Mouse (Mus musculus) ovary, postnatal 36 days (tissue): ENCODE data around the gene Tctn1.

Experiments
- DNase-seq: peaks from one replicate; pipeline ENCODE4 v3.0.0; 2022; ENCODE audit warnings: low spot score, mixed read lengths

The Tctn1 gene

GRCm38 (mm10) chr5:122246547-122247167, 17.6 kb downstream of the Tctn1 start:
- no peak for DNase-seq

GRCm38 (mm10) chr5:122245186-122245585, 19.1 kb downstream of the Tctn1 start:
- no peak for DNase-seq

DNA sequence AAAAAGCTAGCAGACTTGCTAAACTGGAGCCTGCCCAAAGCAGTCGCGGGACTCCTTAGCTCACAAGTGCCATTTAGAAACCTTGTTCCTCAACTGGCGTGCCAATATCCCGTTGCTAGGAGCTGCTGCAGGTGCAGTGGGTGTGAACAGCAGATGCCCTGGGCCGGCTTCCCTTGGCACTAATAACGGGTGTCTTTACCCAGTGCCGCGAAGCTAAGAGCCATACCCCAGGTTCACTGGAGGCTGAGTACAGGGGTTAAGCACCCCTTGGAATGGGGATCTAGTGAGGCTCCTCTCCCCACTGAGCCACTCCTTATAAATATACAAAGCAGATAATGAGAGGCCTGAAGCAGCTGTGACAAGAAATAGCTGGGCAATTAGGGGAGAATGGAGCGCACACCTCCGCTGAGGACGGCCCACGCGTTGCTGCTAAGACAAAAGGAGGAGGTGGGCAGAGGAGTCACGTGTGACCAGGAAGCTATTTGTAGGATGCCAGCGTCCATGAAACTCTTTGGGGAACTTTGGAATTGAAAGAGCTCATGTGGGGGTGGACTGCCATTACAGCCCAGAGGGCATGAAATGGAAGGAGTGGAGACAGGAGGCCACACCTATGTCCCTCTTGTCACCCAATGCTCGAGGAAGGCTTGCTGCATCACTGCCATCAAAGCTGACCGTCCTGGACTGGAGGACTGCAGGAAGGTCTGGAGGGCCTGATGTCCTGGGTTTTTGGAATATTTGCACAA, 20.3 kb downstream of the Tctn1 start:
- no peak for DNase-seq

- no peak for DNase-seq
Measured at GRCm38 (mm10) chr5:122242521-122243123, 21.6 kb downstream of the Tctn1 start.

- no peak for DNase-seq
Measured at GRCm38 (mm10) chr5:122240989-122241388, 23.3 kb downstream of the Tctn1 start.

DNA sequence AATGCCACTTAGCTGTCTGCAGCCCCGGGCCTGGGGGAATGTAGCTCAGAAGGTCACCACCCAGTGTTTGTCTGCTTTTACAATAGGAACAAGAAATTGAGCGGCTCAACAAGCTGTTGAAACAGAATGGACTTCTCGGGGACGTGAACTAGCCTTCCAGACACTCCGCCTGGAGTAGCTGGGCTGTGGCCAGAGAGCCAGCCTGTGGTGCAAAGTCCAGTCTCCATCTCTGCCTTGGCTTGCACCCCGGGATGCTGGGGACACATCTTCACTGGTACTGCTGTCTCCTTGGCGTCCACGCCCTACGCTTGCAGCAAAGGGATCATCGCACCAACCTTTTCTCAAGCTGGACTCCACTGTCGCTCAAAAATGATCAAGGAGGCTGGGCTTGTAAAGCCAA, 23.7 kb downstream of the Tctn1 start:
- no peak for DNase-seq

GRCm38 (mm10) chr5:122239618-122240017, 24.6 kb downstream of the Tctn1 start:
- no peak for DNase-seq

- DNase-seq: no peak
Measured at GRCm38 (mm10) chr5:122237200-122237599, 27.1 kb downstream of the Tctn1 start.

DNA sequence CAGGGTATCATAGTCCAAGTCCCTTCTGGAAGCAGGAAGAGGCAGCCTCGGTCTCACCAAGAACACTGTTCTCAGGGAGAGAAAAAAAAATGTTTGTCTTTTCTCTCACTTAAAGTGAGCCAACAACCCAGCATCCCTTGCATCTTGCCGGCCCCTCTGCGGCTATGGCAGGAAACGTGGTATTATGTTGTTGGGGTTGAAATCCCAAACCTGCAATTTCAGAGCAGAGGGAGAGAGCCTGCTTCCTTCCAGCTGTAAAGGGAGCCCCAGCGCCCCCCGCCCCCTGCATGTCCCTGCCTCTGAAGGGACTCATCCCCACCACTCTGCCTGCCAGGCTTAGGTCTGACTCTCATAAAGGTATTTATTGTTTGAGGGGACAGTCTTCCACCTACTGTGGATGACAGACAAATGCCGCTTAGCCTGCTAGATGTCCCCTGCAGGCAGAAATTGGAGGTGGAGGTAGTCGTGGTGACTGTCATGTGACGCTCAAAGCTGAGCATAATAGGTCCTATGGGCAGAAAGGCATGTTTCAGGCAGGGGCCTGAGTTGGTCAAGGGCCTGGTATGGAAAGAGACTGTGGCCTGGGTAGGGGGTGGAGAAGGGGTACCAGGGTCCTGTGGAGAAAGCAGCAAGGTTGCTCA, 28.9 kb downstream of the Tctn1 start:
- DNase-seq: no peak

DNA sequence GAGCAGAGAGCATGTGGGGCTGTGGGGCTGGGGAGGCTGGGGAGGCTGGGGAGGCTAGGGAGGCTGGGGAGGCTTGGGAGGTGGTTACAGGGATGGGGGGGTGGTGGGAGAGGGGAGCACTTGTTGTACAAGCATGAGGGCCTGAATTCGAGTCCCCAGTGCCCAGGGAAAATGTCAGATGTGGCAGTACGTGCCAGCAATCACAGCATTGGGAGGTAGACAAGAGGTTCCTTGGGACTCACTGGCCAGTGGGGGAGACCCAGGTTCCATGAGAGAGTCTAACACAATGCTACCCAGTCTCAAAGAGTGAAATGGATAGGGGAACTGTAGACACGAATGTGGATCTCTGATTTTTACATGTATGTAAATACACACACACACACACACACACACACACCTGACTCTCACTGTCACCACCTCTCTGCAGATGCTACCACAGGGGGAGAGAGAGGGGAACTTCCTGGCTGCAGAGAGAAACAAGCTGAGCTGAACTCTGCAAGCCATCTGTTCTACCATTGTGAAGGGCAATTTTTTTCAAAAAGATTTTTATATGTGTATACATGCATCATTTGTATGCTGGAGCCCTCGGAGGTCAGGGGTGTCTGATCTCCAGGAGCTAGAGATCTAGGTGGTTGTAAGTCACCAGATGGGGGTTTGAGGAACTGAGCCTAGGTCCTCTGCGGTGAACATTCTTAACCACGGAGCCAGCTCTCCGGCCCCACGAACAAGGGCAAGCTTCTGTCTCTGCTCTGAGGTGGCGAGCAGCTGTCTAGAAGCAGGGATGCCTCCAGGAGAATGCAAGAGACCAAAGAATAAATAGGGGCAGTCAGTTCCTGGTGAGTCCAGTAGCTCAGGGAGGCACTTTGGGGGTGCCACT, 29.7 kb downstream of the Tctn1 start:
- no peak for DNase-seq

DNA sequence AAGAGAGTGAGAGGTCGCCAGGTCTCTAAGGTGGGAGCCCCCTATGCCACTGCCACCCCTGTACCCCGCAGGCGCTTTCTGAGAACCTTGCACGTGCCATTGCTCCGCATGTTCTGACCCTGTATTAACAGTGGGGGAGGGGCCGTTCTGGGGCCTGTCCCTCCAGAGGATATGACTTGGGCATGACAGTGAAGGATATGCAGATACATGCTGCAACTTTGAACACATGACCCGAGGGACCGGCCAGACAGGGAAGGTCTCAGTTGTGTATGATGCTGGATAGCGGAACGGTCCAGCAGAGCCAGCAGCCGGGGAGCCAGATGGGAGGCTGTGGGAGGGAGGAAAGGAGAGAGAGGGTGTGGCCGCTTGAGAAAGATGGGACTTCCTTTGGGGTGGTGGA, 30.6 kb downstream of the Tctn1 start:
- no peak for DNase-seq

GRCm38 (mm10) chr5:122233077-122233581, 31.1 kb downstream of the Tctn1 start:
- no peak for DNase-seq

DNA sequence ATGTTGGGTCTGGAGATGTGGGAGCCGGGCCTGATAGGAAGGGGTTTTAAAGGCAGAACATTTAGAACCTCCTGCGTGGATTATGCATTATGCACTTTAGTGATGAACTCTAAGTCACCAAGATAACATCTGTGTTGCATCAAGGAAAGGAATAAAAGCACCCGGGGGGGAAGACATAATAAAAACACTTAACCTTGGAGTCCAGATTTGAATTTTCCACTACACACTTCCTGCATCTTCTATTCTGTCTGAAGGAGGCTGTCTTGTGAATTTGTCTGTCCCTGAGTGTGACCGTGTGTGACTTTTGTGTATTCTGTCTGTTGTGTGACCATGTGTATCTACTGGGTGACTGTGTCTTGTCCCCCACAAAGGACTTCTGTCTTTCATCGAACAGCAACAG, 32.3 kb downstream of the Tctn1 start:
- DNase-seq: no peak

GRCm38 (mm10) chr5:122231431-122231830, 32.8 kb downstream of the Tctn1 start:
- no peak for DNase-seq

GRCm38 (mm10) chr5:122230816-122231215, 33.4 kb downstream of the Tctn1 start:
- no peak for DNase-seq

- DNase-seq: no peak
Measured at GRCm38 (mm10) chr5:122228772-122229171, 35.5 kb downstream of the Tctn1 start.

DNA sequence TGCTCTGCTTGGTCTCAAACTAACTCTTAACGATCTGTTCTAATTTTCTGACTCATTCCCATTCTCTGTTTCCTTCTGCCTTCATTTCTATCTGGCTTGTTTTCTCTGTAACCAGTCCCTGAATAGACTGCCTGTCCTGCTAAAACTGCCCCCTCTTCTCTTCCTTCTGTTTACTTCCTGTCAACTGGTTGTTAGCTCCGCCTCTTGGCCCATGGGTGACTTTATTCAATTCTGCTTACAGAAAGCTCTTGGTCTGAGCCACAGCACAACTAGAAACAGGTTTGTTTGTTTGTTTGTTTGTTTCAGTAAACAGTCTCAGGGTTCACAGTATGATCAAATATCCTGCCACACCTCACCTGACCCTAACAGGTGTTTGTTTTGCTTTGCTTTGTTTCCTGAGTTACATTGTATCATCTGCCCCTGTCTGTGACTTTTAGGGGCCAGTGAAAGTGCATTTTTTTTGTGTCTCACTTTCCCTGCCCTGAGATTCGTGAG, 35.9 kb downstream of the Tctn1 start:
- no peak for DNase-seq

DNA sequence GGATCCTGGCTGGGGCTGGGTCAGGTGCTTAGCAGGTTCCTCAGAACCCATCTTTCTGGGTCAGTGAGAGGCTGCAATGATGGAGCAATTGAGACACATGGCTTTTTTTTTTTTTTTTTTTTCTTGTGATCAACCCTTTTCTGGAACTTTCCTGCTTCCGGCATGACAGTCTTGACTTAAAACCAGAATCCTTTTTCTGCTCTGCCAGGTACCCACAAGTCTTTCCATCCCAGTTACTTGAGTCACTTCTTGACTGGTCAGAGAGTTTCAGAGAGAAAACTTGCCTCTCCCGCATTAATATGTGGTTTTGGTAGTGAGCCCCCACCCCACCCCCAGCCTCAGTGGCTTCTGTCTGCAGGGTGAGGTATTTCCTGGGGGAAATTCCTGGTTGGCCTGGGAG, 40.0 kb downstream of the Tctn1 start:
- DNase-seq: no peak

GRCm38 (mm10) chr5:122221085-122221484, 43.2 kb downstream of the Tctn1 start:
- DNase-seq: no peak

- no peak for DNase-seq
Measured at GRCm38 (mm10) chr5:122219655-122220629, 44.3 kb downstream of the Tctn1 start.
